Mouse (Mus musculus): ENCODE measurements at regions not wholly inside any gene's neighbourhood (a gene's known extent, or its start where the extent isn't known, plus 50 kb on each side); places are given as distances from the start of the nearest gene placed in this dataset.

GRCm38 (mm10) chr2:166400304-166400703 lies 244.8 kb upstream of the Sulf2 start:
- peak; percentile 36 for DNase-seq

DNA sequence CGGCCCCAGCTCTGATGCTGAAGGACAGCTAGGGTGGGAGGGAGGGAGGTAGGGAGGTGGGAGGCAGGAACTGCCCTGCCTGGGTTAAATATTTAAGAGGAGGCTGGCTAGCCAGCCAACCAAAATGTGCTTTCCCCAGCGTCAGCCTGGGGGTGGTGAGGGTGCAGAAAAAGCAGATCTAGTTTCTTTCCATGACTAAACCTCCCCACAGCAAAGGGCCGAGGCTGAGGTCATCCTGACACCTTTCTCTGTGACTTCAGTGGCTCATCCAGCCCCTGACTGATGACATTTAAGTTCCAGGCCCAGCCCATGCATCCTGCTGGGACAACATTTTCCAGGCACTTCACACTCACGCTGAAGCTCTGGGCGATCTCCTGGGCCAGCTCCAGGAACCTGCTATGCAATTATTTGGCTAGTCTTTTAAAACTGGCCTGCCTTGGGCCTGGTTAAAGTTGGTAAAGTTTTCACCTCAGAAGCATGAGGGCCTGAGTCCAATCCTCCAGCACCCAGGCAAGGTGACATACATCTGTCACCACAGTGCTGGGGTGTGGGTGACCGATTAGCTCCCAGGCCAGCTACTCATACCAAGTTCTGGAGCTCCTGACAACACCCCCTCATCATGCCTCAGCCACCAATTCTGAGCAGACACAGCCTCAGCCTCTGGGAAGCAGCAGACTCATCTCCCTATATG lies 243.8 kb upstream of the Sulf2 start:
- DNase-seq: peak; percentile 62

- DNase-seq: no peak
Observed at GRCm38 (mm10) chr2:166398774-166399139, 243.3 kb upstream of the Sulf2 start.

GRCm38 (mm10) chr2:166398156-166398555 lies 242.7 kb upstream of the Sulf2 start:
- DNase-seq: no peak

- DNase-seq: no peak
Observed at GRCm38 (mm10) chr2:166394666-166395065, 239.2 kb upstream of the Sulf2 start.

GRCm38 (mm10) chr2:166391176-166391575 lies 235.7 kb upstream of the Sulf2 start:
- no peak for DNase-seq

DNA sequence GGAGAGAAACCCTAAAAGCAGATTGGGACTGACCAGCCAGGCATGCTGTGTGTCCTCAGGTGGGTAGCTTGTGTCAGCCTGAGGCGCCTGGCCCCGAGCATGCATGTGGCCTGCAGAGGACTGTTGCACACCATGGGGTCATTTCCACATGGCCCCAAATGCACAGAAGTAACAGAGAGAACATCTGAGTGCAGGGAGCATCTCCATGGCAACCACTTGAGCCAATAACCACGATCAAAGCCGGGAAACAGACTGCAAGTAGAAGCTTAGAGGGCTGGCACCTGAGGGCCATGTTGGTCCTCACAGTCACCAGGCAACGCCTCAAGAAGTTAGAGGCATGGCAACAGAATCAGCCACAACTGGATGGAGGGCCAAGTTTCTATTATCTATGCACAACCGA lies 232.6 kb upstream of the Sulf2 start:
- DNase-seq: no peak

- DNase-seq: no peak
Observed at GRCm38 (mm10) chr2:166386817-166387216, 231.4 kb upstream of the Sulf2 start.

DNA sequence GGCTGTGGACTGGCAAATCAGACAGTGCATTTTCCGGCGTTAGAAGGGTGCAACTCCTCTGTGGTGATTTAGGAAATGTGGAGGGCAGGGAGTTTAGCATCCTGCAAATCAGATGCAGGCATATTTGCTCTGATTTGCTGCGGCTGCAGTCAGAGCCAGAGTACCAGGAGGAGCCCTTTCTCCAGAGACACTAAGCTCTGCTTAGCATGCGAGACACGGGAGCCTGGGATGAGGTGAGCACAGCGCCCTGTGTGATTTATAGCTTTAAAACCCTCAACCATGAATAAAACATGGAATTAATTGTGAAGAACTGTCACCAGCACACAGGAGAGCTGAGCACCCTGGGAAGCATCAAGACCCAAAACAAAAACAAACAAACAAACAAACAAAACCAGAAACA lies 229.1 kb upstream of the Sulf2 start:
- no peak for DNase-seq

- DNase-seq: no peak
Observed at GRCm38 (mm10) chr2:166383356-166383755, 227.9 kb upstream of the Sulf2 start.

GRCm38 (mm10) chr2:166382180-166382579 lies 226.7 kb upstream of the Sulf2 start:
- no peak for DNase-seq

- DNase-seq: peak; percentile 67
Observed at GRCm38 (mm10) chr2:166380854-166381253, 225.4 kb upstream of the Sulf2 start.

GRCm38 (mm10) chr2:166378325-166378724 lies 222.9 kb upstream of the Sulf2 start:
- DNase-seq: no peak

DNA sequence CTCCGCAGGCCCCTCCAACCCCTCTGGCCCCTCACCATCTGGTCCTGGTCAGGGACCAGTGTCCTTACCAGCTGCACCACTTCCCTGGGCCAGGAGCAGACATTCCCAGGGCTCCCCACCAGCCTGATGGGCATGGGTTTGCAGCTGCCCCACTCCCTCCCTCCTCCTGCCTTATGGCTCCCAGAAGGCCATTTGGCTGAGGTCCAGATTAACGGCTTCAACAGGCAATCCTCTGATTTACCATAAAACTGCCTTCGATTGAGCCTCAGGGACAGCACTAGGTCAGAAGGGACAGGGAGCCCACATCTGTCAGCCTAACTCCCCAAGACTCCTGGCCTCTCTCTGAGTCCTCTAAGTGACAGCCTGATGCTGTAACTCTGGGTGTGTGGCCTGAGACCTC lies 221.9 kb upstream of the Sulf2 start:
- DNase-seq: no peak

GRCm38 (mm10) chr2:166375639-166376038 lies 220.2 kb upstream of the Sulf2 start:
- no peak for DNase-seq

DNA sequence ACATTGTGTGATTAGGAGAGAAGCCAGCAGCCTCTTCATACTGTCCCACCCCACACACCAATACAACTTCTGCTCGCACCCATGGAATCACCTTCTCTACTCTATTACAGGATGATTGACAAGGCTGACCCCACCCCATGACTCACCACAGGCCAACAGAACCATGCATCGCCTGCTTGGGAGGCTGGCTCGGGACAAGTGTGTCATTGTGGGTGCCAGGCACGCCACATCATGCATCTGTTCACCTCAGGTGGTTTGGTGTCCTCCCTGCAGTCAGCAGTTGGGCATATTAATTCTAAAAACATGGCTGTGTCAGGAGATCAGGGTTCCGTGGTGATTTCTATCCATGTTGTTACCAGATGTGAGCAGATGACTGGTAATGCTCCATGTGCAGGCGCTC lies 215.3 kb upstream of the Sulf2 start:
- DNase-seq: no peak

- no peak for DNase-seq
Observed at GRCm38 (mm10) chr2:166361645-166362044, 206.2 kb upstream of the Sulf2 start.

DNA sequence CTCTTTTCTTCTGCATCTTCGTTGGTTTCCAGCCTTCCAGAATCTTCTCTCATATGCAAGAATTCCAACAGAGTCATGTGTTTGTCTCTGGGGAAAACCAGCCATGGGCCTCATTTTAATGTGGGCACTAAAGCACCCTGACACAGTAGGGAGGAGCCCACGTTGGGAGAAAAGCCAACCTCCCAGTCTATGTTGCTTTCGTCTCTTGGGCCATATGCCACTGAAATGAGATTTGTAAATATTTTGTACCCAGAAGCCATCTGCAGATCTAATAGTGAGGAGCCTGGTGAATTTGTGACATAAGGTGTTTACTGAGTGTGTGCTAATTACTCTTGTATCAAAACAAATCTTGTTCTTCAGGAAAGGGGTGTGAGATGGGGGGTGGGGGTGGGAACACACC lies 205.3 kb upstream of the Sulf2 start:
- DNase-seq: no peak

DNA sequence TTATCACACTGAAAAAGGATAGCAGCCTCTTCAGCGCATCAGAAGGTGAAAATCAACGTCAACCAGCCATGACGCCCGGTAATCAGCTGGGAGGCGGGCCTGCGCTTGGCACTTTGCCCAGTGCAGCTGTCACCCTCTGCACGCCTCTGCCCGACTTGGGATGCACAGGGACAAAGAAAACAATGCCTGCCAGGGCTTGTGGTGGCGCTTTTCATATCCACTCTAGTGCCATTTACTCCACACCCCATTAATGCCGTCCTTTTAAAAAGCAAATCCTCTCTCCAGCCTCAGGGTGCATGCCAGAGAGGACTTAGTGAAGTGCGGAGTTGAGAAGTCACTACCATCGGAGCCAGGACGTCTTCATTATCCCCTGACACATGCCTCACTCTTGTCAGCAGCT lies 204.5 kb upstream of the Sulf2 start:
- DNase-seq: no peak

GRCm38 (mm10) chr2:166357824-166358223 lies 202.4 kb upstream of the Sulf2 start:
- DNase-seq: no peak

GRCm38 (mm10) chr2:166355944-166356343 lies 200.5 kb upstream of the Sulf2 start:
- DNase-seq: no peak

GRCm38 (mm10) chr2:166355446-166355845 lies 200.0 kb upstream of the Sulf2 start:
- DNase-seq: no peak

- no peak for DNase-seq
Observed at GRCm38 (mm10) chr2:166354391-166354790, 198.9 kb upstream of the Sulf2 start.

GRCm38 (mm10) chr2:166353447-166354111 lies 198.1 kb upstream of the Sulf2 start:
- DNase-seq: peak; percentile 49

- DNase-seq: no peak
Observed at GRCm38 (mm10) chr2:166351984-166352383, 196.5 kb upstream of the Sulf2 start.

Data from kidney, adult 11 months (tissue).